Mouse (Mus musculus) kidney, embryonic 14.5 days (tissue): ENCODE results near the gene Mslnl. TPM values are rescaled to one million over a fixed set of nuclear protein-coding genes. Genes with fewer than 3 reads are reported as not detected.
"Not testable (repeated sequence)": the region's sequence is repeated elsewhere in the genome, so short reads cannot be mapped to it uniquely, and the experiment has no call there.

Experiments used
- ATAC-seq: fragments of 200-750 bp; cut with Nextera tagmentation; 2 replicates; pipeline ENCODE4 v1.8.0; 2017; ENCODE audit warnings: moderate number of reproducible peaks, mild to moderate bottlenecking, moderate TSS enrichment, moderate library complexity; ENCODE audit not compliant: low FRiP score, low TSS enrichment
- H3K27ac ChIP-seq: fragments of 300-500 bp; sonication (generic); 2 replicates; pipeline ENCODE4 v1.5.1; 2014; ENCODE audit warnings: low read depth, mild to moderate bottlenecking, low read length, moderate library complexity, mixed read lengths
- H3K27me3 ChIP-seq: fragments of 300-500 bp; sonication (generic); 2 replicates; pipeline ENCODE4 v1.6.1; 2014; ENCODE audit warnings: mild to moderate bottlenecking, low read length; ENCODE audit not compliant: control insufficient read depth, insufficient read depth
- H3K36me3 ChIP-seq: fragments of 300-500 bp; sonication (generic); 2 replicates; pipeline ENCODE4 v1.6.1; 2014; ENCODE audit warnings: low read length, mixed read lengths; ENCODE audit not compliant: control insufficient read depth, insufficient read depth
- H3K4me1 ChIP-seq: fragments of 300-500 bp; sonication (generic); 2 replicates; pipeline ENCODE4 v1.6.1; 2014; ENCODE audit warnings: low read length, mixed read lengths; ENCODE audit not compliant: control insufficient read depth, insufficient read depth
- H3K4me2 ChIP-seq: fragments of 300-500 bp; sonication (generic); replicated peaks from 2 replicates; pipeline ENCODE4 v1.6.1; 2014; ENCODE audit warnings: low read depth, mild to moderate bottlenecking, low read length
- H3K4me3 ChIP-seq: fragments of 300-500 bp; sonication (generic); 2 replicates; pipeline ENCODE4 v1.5.1; 2014; ENCODE audit warnings: mild to moderate bottlenecking, low read length
- H3K9ac ChIP-seq: fragments of 300-500 bp; sonication (generic); 2 replicates; pipeline ENCODE4 v1.6.1; 2014; ENCODE audit warnings: low read depth, mild to moderate bottlenecking, low read length, moderate library complexity
- H3K9me3 ChIP-seq: fragments of 300-500 bp; sonication (generic); 2 replicates; pipeline ENCODE4 v1.6.1; 2016; ENCODE audit warnings: low read length; ENCODE audit not compliant: control insufficient read depth
- WGBS: fragments of 180-500 bp; shearing (Covaris S2); extraction: QIAGEN DNeasy Blood & Tissue Kit; methylation state at CpG from one replicate; pipeline ENCODE4 v1.1.7; 2014; 5-methylcytosine and 5-hydroxymethylcytosine counted together
- polyA plus RNA-seq: library from polyadenylated mRNA; unstranded; fragments of >200 nt; fragmentation: Nextera tagmentation; extraction: Ambion mirVana; gene quantifications from 2 replicates; pipeline ENCODE4 v1.2.1, GENCODE M21; 2014

Mslnl gene
- polyA plus RNA-seq, 1 experiment from 2014 or later = not detected

DNA sequence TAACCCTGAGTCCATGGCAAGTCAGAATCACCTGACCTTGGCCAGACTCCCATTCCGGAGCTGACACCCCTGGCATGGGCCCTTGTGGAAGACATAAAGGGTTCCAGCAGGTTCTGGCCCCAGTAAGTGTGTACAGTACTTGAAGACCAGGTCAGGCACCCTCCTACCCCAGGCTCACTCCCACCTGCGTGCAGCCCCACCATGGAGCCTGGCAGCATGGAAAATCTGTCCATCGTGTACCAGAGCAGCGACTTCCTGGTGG, 7.9 kb upstream of the Mslnl start:
- no peaks in the 10 kb centered on the region for H3K9me3 ChIP-seq

DNA sequence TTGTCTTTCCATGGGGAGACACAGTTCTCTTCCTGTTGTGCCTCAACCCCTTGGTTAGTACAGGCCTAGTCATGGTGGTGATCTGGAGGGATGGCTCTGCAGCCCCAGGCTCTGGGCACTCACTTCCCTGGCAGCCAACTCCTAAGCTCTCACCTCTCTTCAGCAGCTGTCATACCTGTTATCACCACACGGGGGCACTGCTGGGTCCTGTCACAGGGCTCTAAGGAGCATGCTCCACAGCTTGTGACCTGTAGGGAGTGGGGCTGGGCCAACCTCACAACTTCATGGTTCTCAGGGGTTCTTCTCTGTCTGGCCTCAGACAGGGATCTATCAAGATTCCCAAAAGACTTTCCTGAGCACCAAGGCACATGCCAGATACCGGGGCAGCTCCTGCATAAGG, 3.8 kb upstream of the Mslnl start:
- H3K36me3 ChIP-seq = peaks cover 8% of the 10 kb centered on the region; the same call in 1 of the 2 replicates
- no peak overlapping the region for H3K4me2 ChIP-seq
- WGBS = 19% methylated on average over 2 of the region's 2 CpGs
- no peak for ATAC-seq
- peaks cover 8% of the 10 kb centered on the region for H3K4me1 ChIP-seq
- H3K27me3 ChIP-seq = no peaks in the 10 kb centered on the region
- no peak overlapping the region for H3K4me3 ChIP-seq
- no peak overlapping the region for H3K27ac ChIP-seq
- H3K9ac ChIP-seq = peak overlapping the region; percentile 14; the same call in 1 of the 2 replicates
- no peaks in the 10 kb centered on the region for H3K9me3 ChIP-seq

More for the DNA sequence above, 7.9 kb upstream of the Mslnl start:
- Histone ChIP-seq H3K4me3 (peak overlapping the region; percentile 73), H3K4me1 (peaks cover 16% of the 10 kb centered on the region), H3K9ac (peak overlapping the region; percentile 75), H3K4me2 (peak overlapping the region; percentile 89), H3K27me3 (no peaks in the 10 kb centered on the region), H3K27ac (no peak overlapping the region), H3K36me3 (peaks cover 11% of the 10 kb centered on the region)
- ATAC-seq = peak; percentile 1; the same call in 1 of the 2 replicates
- WGBS = 19% methylated on average over 4 of the region's 4 CpGs

DNA sequence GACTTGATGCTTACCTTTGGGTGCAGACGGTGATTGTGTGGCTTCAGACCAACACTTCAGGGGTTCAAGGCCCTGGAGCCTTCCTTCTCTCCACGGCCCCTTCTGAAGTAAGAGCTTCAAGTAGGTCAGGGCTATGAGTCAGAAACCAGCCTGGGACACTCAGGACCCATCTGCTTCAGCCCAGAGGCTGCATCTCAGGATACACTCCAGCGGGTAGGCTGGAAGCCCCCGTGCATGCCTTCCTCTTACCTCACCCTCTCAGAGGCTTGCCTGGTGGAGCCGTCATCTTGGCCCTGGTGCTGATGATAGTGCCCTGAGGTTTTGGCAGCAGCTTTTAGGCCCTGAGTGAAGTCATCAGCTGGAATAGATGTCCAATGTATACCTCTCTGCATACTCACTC, 596 bp upstream of the Mslnl start:
- ATAC-seq = no peak
- 84% methylated on average over 5 of the region's 5 CpGs for WGBS
- Histone ChIP-seq H3K36me3 (peaks cover 5% of the 10 kb centered on the region; the same call in 1 of the 2 replicates), H3K9ac (no peak overlapping the region), H3K4me2 (no peak overlapping the region), H3K4me3 (no peak overlapping the region), H3K27me3 (no peaks in the 10 kb centered on the region), H3K4me1 (no peaks in the 10 kb centered on the region), H3K9me3 (no peaks in the 10 kb centered on the region), H3K27ac (no peak overlapping the region)

DNA sequence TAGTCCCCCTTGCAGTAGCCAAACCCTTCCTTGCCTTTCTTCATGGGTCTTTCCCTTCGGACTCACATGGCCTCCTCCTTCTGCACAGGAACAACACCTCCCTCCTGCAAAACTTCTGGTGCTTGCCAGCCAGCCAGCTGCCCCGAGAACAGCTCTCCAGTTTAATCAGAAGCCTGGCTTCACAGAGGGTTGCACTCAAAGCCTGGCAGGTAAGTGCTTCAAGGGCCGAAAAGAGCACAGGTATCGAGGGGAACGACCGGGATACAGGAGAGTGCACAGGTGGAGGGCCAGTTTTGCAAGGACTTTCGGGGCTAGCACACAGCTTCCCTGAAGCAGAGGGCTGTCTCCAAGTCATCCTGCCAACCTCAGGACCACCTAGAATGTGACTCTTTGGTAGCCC, 3.0 kb downstream of the Mslnl start:
- no peak overlapping the region for H3K9ac ChIP-seq

DNA sequence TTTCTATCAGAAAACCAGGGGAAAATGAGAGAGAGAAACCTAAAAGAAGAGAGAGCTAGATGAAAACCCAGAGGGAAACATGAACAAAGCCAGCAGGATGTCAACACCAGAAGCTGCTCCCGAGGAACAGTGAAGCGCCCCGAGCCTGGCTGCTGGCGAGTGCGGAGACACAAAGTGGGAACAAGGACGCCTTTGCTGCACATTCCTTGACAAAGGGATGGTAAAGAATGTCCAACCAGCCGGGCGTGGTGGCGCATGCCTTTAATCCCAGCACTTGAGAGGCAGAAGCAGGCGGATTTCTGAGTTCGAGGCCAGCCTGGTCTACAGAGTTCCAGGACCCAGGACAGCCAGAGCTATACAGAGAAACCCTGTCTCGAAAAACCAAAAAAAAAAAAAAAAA, 5.6 kb downstream of the Mslnl start:
- H3K27me3 ChIP-seq, H3K9me3 ChIP-seq, ATAC-seq, H3K36me3 ChIP-seq, H3K4me1 ChIP-seq, H3K4me2 ChIP-seq, H3K27ac ChIP-seq, H3K9ac ChIP-seq, H3K4me3 ChIP-seq: not testable (repeated sequence)
- WGBS = 82% methylated on average over 12 of the region's 12 CpGs

More for the DNA sequence above, 3.0 kb downstream of the Mslnl start:
- no peak overlapping the region for H3K4me2 ChIP-seq
- H3K27me3 ChIP-seq = no peaks in the 10 kb centered on the region
- no peak for ATAC-seq
- 80% methylated on average over 7 of the region's 7 CpGs for WGBS
- no peaks in the 10 kb centered on the region for H3K9me3 ChIP-seq
- no peak overlapping the region for H3K4me3 ChIP-seq
- no peak overlapping the region for H3K27ac ChIP-seq
- H3K36me3 ChIP-seq = no peaks in the 10 kb centered on the region
- no peaks in the 10 kb centered on the region for H3K4me1 ChIP-seq

GRCm38 (mm10) chr17:25743831-25744230, 8.0 kb downstream of the Mslnl start:
- 92% methylated on average over 9 of the region's 9 CpGs for WGBS

DNA sequence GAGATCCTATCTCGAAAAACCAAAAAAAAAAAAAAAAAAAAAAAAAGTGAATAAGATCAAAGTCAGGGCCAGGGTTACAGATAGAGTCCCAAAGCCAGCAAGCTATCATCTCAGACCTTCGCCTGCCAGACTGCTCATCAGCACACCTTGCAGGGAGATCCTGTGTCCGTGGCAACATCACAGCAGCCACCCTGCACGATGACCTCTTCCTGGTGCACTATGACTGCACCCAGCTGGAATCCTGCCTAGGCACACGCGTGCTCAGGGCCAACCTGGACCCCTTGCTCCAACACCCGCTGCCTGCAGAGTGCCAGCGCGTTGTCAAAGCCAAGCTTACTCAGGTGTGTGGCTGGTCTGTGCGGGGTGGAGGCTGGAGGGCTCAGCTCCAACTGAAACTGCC, 8.5 kb downstream of the Mslnl start:
- H3K27ac ChIP-seq = no peak overlapping the region
- no peak overlapping the region for H3K9ac ChIP-seq
- no peak for ATAC-seq
- no peaks in the 10 kb centered on the region for H3K9me3 ChIP-seq
- H3K36me3 ChIP-seq = no peaks in the 10 kb centered on the region
- no peak overlapping the region for H3K4me2 ChIP-seq
- 83% methylated on average over 10 of the region's 10 CpGs for WGBS
- no peaks in the 10 kb centered on the region for H3K4me1 ChIP-seq
- no peak overlapping the region for H3K4me3 ChIP-seq
- no peaks in the 10 kb centered on the region for H3K27me3 ChIP-seq

More at GRCm38 (mm10) chr17:25743831-25744230, 8.0 kb downstream of the Mslnl start:
- Histone ChIP-seq H3K4me2 (no peak overlapping the region), H3K27me3 (no peaks in the 10 kb centered on the region), H3K4me3 (no peak overlapping the region), H3K9ac (no peak overlapping the region), H3K36me3 (no peaks in the 10 kb centered on the region), H3K27ac (no peak overlapping the region), H3K4me1 (no peaks in the 10 kb centered on the region), H3K9me3 (no peaks in the 10 kb centered on the region)
- ATAC-seq = no peak

GRCm38 (mm10) chr17:25748238-25748637, 12.4 kb downstream of the Mslnl start:
- no peaks in the 10 kb centered on the region for H3K4me1 ChIP-seq
- H3K27me3 ChIP-seq = no peaks in the 10 kb centered on the region
- H3K4me3 ChIP-seq = no peak overlapping the region
- H3K36me3 ChIP-seq = no peaks in the 10 kb centered on the region
- H3K4me2 ChIP-seq = no peak overlapping the region
- WGBS = 84% methylated on average over 4 of the region's 4 CpGs
- ATAC-seq = no peak
- no peak overlapping the region for H3K9ac ChIP-seq
- H3K9me3 ChIP-seq = no peaks in the 10 kb centered on the region
- H3K27ac ChIP-seq = no peak overlapping the region

GRCm38 (mm10) chr17:25749314-25749713, 13.5 kb downstream of the Mslnl start:
- Histone ChIP-seq H3K9me3 (no peaks in the 10 kb centered on the region), H3K9ac (no peak overlapping the region), H3K36me3 (no peaks in the 10 kb centered on the region), H3K4me2 (no peak overlapping the region), H3K27ac (no peak overlapping the region), H3K4me3 (no peak overlapping the region), H3K4me1 (no peaks in the 10 kb centered on the region), H3K27me3 (no peaks in the 10 kb centered on the region)
- WGBS = 88% methylated on average over 6 of the region's 6 CpGs
- no peak for ATAC-seq

DNA sequence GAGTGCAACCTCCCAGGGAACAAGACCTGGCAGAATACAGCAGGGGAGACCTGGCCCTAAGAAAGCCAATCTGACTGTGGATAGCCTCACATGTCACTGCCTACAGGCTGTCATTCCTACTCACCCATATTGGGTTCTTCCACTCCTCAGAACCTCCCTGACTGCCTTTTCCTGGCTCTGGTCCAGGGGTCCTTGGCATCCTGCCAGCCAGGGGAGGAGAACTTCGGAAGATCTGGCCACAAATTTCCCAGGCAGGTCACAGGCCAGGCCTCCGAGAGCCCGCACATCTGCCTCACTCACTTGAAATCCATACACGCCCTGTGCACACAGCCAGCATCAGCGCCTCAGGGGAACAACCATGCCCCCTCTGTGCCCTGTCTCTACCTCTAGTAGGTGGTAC, 15.6 kb downstream of the Mslnl start:
- Histone ChIP-seq H3K36me3 (no peaks in the 10 kb centered on the region), H3K27ac (no peak overlapping the region), H3K4me1 (no peaks in the 10 kb centered on the region; the same call in 1 of the 2 replicates), H3K4me3 (no peak overlapping the region), H3K27me3 (no peaks in the 10 kb centered on the region), H3K9ac (no peak overlapping the region), H3K9me3 (no peaks in the 10 kb centered on the region), H3K4me2 (no peak overlapping the region)
- 34% methylated on average over 5 of the region's 5 CpGs for WGBS
- no peak for ATAC-seq
